Mouse (Mus musculus): ENCODE results near the gene Vmn1r205.
"Not testable (repeated sequence)": the region's sequence is repeated elsewhere in the genome, so short reads cannot be mapped to it uniquely, and the experiment has no call there.

The Vmn1r205 gene

GRCm38 (mm10) chr13:22592900-22593299 lies at the start of gene Vmn1r205:
Vmn1r205 (minus strand) TSS chr13:22593000.
- TF ChIP-seq NANOG (IDR thresholded peaks at IDR 0.05; ENCODE audit: borderline replicate concordance, low read length) (no peak), CTCF (conservative IDR thresholded peaks at IDR 0.05; ENCODE audit: low read length) (no peak), POU5F1 (IDR thresholded peaks at IDR 0.05; ENCODE audit: borderline replicate concordance, low read length) (no peak)

GRCm38 (mm10) chr13:22624151-22624550 lies 31.4 kb upstream of the Vmn1r205 start, which contains the start of gene Vmn1r206:
Vmn1r206 (minus strand) TSS chr13:22624251.
- H3K9me3 ChIP-seq (ENCODE audit: low read length); H3K27me3 ChIP-seq (ENCODE audit: insufficient read depth, low read length); H3K4me3 ChIP-seq (replicated peaks; ENCODE audit: low read length); H3K36me3 ChIP-seq (ENCODE audit: insufficient read depth, low read length); H3K4me1 ChIP-seq (replicated peaks; ENCODE audit: low read depth, low read length): not testable (repeated sequence)

More at GRCm38 (mm10) chr13:22592900-22593299, at the start of gene Vmn1r205:
- no peaks in the 10 kb centered on the region for H3K36me3 ChIP-seq (ENCODE audit: insufficient read depth, low read length)
- H3K4me1 ChIP-seq (replicated peaks; ENCODE audit: low read depth, low read length), result no peaks in the 10 kb centered on the region
- no peaks in the 10 kb centered on the region for H3K9me3 ChIP-seq (ENCODE audit: low read length)
- no peak within 1 kb of the TSS for H3K4me3 ChIP-seq (replicated peaks; ENCODE audit: low read length)
- H3K27me3 ChIP-seq (ENCODE audit: insufficient read depth, low read length), result no peaks in the 10 kb centered on the region

- not testable (repeated sequence) for H3K4me1 ChIP-seq (replicated peaks; ENCODE audit: low read depth, low read length); H3K27me3 ChIP-seq (ENCODE audit: insufficient read depth, low read length); H3K9me3 ChIP-seq (ENCODE audit: low read length); H3K36me3 ChIP-seq (ENCODE audit: insufficient read depth, low read length)
- H3K4me3 ChIP-seq (replicated peaks; ENCODE audit: low read length), result peak overlapping the region; percentile 73
Observed at GRCm38 (mm10) chr13:22583336-22583735, 9.5 kb downstream of the Vmn1r205 start.

GRCm38 (mm10) chr13:22574911-22575310 lies 17.9 kb downstream of the Vmn1r205 start:
- not testable (repeated sequence) for H3K4me3 ChIP-seq (replicated peaks; ENCODE audit: low read length); H3K4me1 ChIP-seq (replicated peaks; ENCODE audit: low read depth, low read length); H3K36me3 ChIP-seq (ENCODE audit: insufficient read depth, low read length); H3K27me3 ChIP-seq (ENCODE audit: insufficient read depth, low read length); H3K9me3 ChIP-seq (ENCODE audit: low read length)

GRCm38 (mm10) chr13:22552898-22553297 lies 39.9 kb downstream of the Vmn1r205 start, which contains the start of gene Vmn1r204:
Vmn1r204 (plus strand) TSS chr13:22553198.
- not testable (repeated sequence) for H3K36me3 ChIP-seq (ENCODE audit: insufficient read depth, low read length); H3K4me1 ChIP-seq (replicated peaks; ENCODE audit: low read depth, low read length); H3K4me3 ChIP-seq (replicated peaks; ENCODE audit: low read length); H3K27me3 ChIP-seq (ENCODE audit: insufficient read depth, low read length); H3K9me3 ChIP-seq (ENCODE audit: low read length)

Data from E14TG2a.4 (cell line).